Mouse (Mus musculus) midbrain, embryonic 11.5 days (tissue): ENCODE data around the gene Abcb7. TPM values are rescaled to one million over a fixed set of nuclear protein-coding genes. Genes with fewer than 3 reads are reported as not detected.
A peak's percentile ranks its signal among the peaks of the same experiment; 100 is the strongest.

ENCODE experiments used
- ATAC-seq: fragments of 200-750 bp; cut with Nextera tagmentation; 2 replicates; pipeline ENCODE4 v1.8.0; 2017; ENCODE audit warnings: moderate TSS enrichment, moderate library complexity; ENCODE audit not compliant: low FRiP score
- DNase-seq: peaks from one replicate; pipeline ENCODE4 v3.0.0; 2015; ENCODE audit warnings: low spot score; ENCODE audit errors: missing footprints
- H3K27ac ChIP-seq: fragments of 300-500 bp; sonication (generic); 2 replicates; pipeline ENCODE4 v1.5.1; 2014; ENCODE audit warnings: low read depth, low read length
- H3K27me3 ChIP-seq: fragments of 300-500 bp; sonication (generic); 2 replicates; pipeline ENCODE4 v1.6.1; 2014; ENCODE audit warnings: mild to moderate bottlenecking, low read length, moderate library complexity, mixed read lengths; ENCODE audit not compliant: control insufficient read depth, insufficient read depth
- H3K36me3 ChIP-seq: fragments of 300-500 bp; sonication (generic); 2 replicates; pipeline ENCODE4 v1.6.1; 2014; ENCODE audit warnings: mild to moderate bottlenecking, low read length, moderate library complexity, mixed read lengths; ENCODE audit not compliant: control insufficient read depth, insufficient read depth
- H3K4me1 ChIP-seq: fragments of 300-500 bp; sonication (generic); 2 replicates; pipeline ENCODE4 v1.6.1; 2014; ENCODE audit warnings: low read length; ENCODE audit not compliant: control insufficient read depth, insufficient read depth
- H3K4me2 ChIP-seq: fragments of 300-500 bp; sonication (generic); 2 replicates; pipeline ENCODE4 v1.6.1; 2014; ENCODE audit warnings: mild to moderate bottlenecking, moderate library complexity
- H3K4me3 ChIP-seq: fragments of 300-500 bp; sonication (generic); 2 replicates; pipeline ENCODE4 v1.5.1; 2014; ENCODE audit warnings: low read depth, low read length
- H3K9ac ChIP-seq: fragments of 300-500 bp; sonication (generic); 2 replicates; pipeline ENCODE4 v1.6.1; 2014; ENCODE audit warnings: low read length
- H3K9me3 ChIP-seq: fragments of 300-500 bp; sonication (generic); 2 replicates; pipeline ENCODE4 v1.6.1; 2016; ENCODE audit warnings: low read length; ENCODE audit not compliant: control insufficient read depth
- WGBS: fragments of 180-500 bp; shearing (Covaris S2); extraction: QIAGEN DNeasy Blood & Tissue Kit; methylation state at CpG from one replicate; pipeline ENCODE4 v1.1.7; 2014; 5-methylcytosine and 5-hydroxymethylcytosine counted together
- polyA plus RNA-seq: library from polyadenylated mRNA; unstranded; fragments of >200 nt; fragmentation: Nextera tagmentation; extraction: Ambion mirVana; gene quantifications from 2 replicates; pipeline ENCODE4 v1.2.1, GENCODE M21; 2014

Gene Abcb7
- 17.1 and 18.2 TPM in 2 replicates for polyA plus RNA-seq

DNA sequence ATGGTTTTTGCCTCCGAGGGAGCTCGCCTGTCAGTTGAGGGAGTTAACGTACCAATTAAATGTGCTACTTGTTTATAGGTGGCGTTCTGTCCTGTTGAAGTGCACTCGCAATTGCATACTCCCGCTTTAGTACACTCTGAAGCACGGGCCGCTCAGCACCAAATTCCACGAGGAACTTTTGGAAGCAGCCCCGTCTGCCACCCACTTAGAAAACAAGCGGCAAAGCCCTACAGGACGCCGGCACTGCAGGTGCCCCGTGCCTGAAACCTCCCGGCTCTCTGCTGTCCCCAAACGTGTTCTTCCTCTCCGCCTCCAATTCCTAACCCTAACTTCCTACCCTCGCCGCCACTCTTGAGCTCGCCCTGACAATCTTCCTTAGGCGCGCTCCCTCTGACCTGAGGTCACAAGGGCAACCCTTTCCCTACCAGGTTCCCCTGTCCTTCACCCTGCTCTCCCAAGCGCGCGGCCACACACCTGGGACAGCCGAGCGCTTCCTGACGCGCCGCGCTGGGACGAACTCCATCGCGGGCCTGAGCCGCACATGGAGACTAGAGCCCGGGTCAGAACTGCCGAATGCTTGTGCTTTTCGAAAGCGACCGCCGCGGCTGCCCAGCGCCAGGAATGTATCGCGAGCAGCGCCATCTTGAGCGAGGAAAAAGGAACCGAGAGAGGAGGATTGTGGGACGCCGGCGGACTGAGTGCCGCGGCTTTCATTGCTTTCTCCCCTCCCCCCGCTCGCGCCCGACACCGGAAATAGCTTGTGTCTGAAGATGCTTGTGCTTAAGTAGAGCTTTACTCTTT lies at the start of gene Abcb7:
Abcb7 (minus strand) TSS at position 674 of the 801 bp plus-strand sequence.
- peak within 1 kb of the TSS; percentile 60 for H3K27ac ChIP-seq
- WGBS, result 12% methylated on average over 53 of the region's 58 CpGs

DNA sequence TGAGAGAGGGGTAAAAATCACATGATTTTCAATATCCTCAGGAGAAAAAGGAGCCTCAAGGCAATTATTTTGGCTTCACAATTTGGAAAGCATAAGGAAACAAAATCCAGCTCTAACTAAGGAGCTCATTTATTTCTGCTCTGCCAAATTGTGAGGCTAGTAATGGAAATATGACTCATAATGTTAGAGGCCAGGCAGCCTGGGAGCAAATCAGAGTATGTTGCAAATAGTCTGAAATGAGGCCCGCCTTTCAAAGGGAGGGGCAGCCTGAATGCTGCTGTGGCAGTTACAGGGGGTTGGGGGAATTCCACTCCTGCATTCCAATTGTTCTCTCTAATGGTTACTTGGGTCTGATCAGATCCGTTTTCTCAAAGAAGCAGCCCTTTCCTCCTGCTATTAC lies 48.1 kb upstream of the Abcb7 start:
- no peak overlapping the region for H3K27ac ChIP-seq
- no peak overlapping the region for H3K4me3 ChIP-seq
- WGBS, result 45% methylated on average over 2 of the region's 2 CpGs
- no peaks in the 10 kb centered on the region for H3K4me1 ChIP-seq
- H3K9me3 ChIP-seq, result no peaks in the 10 kb centered on the region
- H3K4me2 ChIP-seq, result no peak overlapping the region
- no peak overlapping the region for H3K9ac ChIP-seq
- H3K27me3 ChIP-seq, result peaks cover 3% of the 10 kb centered on the region; the same call in 1 of the 2 replicates
- DNase-seq (no peak), ATAC-seq (no peak)
- H3K36me3 ChIP-seq, result no peaks in the 10 kb centered on the region

More for the DNA sequence above, at the start of gene Abcb7:
- ATAC-seq (peak; percentile 97), DNase-seq (peak; percentile 94)
- Histone ChIP-seq H3K36me3 (no peaks in the 10 kb centered on the region), H3K9ac (peak within 1 kb of the TSS; percentile 67), H3K9me3 (no peaks in the 10 kb centered on the region), H3K4me2 (peak within 1 kb of the TSS; percentile 43), H3K27me3 (peaks cover 3% of the 10 kb centered on the region), H3K4me1 (no peaks in the 10 kb centered on the region), H3K4me3 (peak within 1 kb of the TSS; percentile 45)

DNA sequence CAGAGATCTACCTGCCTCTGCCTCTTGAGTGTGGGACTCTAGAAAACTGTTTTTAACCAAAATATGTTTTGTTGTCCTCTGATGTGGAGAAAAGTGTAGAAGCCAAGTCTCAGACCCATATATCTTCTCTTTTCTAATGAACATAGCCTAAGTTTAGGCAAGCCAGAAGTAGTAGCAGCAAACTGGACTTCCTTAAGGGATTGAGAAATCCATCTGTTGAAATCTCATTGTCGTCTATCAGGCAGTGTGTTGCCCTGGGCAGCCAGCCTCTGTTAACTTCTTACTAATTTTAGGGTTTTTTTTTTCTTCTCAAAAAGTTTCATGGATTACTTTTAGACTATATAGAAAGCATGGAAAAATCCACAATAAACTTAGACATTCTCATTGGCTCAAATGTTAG lies 38.8 kb upstream of the Abcb7 start:
- no peaks in the 10 kb centered on the region for H3K4me1 ChIP-seq
- WGBS, result 86% methylated on average over 1 of the region's 1 CpGs
- no peak overlapping the region for H3K9ac ChIP-seq
- H3K27me3 ChIP-seq, result peaks cover 3% of the 10 kb centered on the region; the same call in 1 of the 2 replicates
- ATAC-seq (no peak), DNase-seq (no peak)
- H3K9me3 ChIP-seq, result no peaks in the 10 kb centered on the region
- no peak overlapping the region for H3K4me3 ChIP-seq
- H3K36me3 ChIP-seq, result no peaks in the 10 kb centered on the region
- no peak overlapping the region for H3K4me2 ChIP-seq
- H3K27ac ChIP-seq, result no peak overlapping the region

DNA sequence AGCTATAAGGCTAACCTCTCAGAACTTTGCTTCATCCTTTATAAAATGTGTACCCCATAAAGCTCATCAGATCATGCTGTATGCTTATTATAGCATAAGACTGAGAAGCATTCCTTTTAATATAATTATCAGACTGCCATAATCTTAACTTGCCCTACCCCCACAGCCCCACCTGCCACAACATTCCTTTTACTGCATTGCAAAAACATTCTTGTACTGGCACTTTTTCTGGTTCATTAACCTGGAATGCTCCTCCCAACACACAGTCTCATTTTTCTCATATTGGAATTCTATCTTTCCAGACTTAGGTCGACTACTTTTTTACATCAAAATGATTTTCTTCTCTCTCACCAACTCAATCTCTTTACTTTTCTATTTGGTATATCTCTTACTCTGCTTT lies 19.8 kb upstream of the Abcb7 start:
- no peak overlapping the region for H3K4me2 ChIP-seq
- 41% methylated on average over 1 of the region's 1 CpGs for WGBS

DNA sequence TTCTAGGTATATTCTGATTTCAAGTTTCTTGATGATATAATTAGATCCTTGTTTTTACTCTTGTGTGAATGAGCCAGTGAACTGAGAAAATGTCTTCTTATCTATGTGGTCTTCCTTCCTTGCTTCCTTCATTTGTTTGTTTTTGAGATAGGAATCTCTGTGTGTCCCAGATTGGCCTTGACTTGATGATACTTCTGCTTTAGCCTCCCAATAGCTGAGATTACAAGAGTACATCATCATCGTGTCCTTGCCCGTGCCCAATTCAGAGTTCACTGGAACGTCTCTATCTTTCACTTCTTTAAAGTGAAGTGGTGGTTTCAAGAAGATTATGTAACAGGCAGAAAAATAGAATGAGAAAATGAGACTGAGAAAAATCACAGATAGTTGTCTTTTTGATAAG lies 14.5 kb upstream of the Abcb7 start:
- no peak for ATAC-seq
- no peak for DNase-seq
- Histone ChIP-seq H3K9me3 (no peaks in the 10 kb centered on the region), H3K27ac (no peak overlapping the region), H3K4me3 (no peak overlapping the region), H3K9ac (no peak overlapping the region), H3K4me1 (no peaks in the 10 kb centered on the region), H3K36me3 (no peaks in the 10 kb centered on the region), H3K4me2 (no peak overlapping the region), H3K27me3 (peaks cover 9% of the 10 kb centered on the region)
- 90% methylated on average over 3 of the region's 3 CpGs for WGBS

More for the DNA sequence above, 19.8 kb upstream of the Abcb7 start:
- no peak overlapping the region for H3K9ac ChIP-seq
- DNase-seq (no peak), ATAC-seq (no peak)
- H3K4me3 ChIP-seq, result no peak overlapping the region
- H3K27me3 ChIP-seq, result peaks cover 9% of the 10 kb centered on the region
- H3K4me1 ChIP-seq, result no peaks in the 10 kb centered on the region
- no peaks in the 10 kb centered on the region for H3K9me3 ChIP-seq
- no peaks in the 10 kb centered on the region for H3K36me3 ChIP-seq
- no peak overlapping the region for H3K27ac ChIP-seq

DNA sequence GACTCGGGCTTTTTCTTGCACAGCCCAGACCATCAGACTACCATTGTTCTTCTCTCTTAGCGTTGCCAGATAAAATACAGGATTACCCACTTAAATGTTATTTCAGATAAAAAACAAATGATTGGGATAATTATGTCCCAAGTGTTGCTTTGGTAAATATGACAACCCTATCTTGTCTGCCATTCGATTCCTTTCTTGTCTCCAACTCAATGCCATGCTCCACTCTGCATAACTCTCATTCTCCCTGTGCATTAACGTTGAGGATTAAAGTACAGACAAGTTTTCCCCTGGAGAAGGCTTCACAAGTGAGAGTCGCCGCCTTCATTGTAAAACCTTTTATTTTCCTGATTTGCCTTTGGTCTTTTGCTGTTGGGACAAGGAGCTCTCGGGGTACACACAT lies 339 bp upstream of the Abcb7 start:
- no peak; the same call in 1 of the 2 replicates for ATAC-seq
- peak overlapping the region; percentile 45; the same call in 1 of the 2 replicates for H3K4me3 ChIP-seq

DNA sequence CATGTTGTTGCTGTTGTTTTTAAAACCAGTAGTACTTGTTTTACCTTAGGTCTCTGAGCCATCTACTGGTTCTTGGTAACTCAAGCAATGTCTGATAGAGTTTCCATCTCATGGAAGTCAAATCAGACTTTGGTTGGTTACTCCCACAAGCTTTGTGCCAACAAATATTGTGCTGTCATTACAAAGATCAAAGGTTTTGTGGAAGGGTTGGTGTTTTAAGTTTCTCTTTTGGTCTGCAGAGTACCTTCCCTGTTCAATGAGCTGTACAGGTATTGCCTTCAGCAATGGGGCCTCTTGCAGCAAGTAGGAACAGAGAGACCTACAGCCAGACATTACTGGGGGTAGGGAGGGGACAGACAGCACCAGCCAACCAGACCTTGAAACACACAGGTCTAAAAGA lies 5.5 kb downstream of the Abcb7 start:
- no peaks in the 10 kb centered on the region for H3K36me3 ChIP-seq
- H3K4me1 ChIP-seq, result no peaks in the 10 kb centered on the region
- no peak overlapping the region for H3K4me2 ChIP-seq
- no peak overlapping the region for H3K27ac ChIP-seq
- H3K27me3 ChIP-seq, result no peaks in the 10 kb centered on the region; the same call in 1 of the 2 replicates
- no peaks in the 10 kb centered on the region for H3K9me3 ChIP-seq
- ATAC-seq (no peak), DNase-seq (no peak)
- no peak overlapping the region for H3K4me3 ChIP-seq
- H3K9ac ChIP-seq, result no peak overlapping the region

More for the DNA sequence above, 339 bp upstream of the Abcb7 start:
- Histone ChIP-seq H3K36me3 (no peaks in the 10 kb centered on the region), H3K4me1 (no peaks in the 10 kb centered on the region), H3K27me3 (peaks cover 3% of the 10 kb centered on the region), H3K9ac (peak overlapping the region; percentile 10; the same call in 1 of the 2 replicates), H3K4me2 (peak overlapping the region; percentile 43), H3K27ac (no peak overlapping the region; the same call in 1 of the 2 replicates), H3K9me3 (no peaks in the 10 kb centered on the region)
- 42% methylated on average over 7 of the region's 7 CpGs for WGBS
- no peak for DNase-seq

DNA sequence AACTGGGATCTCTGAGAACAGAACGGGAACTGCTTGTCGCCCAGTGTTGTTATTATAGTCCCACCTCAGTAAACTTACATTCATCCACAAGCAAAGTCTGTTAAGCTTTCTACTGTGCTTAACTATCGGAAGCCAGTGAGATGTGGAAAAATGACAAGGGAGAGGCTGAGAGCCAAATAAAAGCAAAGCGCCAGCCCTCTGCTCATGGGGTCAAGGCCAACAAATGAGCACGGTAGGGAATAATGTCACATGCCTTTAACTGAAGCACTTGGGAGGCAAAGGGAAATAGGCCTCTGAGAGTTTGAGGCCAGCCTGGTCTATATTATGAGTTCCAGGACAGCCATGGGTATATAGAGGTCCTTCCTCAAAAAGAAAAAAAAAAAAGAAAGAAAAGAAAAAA lies 11.2 kb downstream of the Abcb7 start:
- ATAC-seq, result no peak
- WGBS, result 70% methylated on average over 5 of the region's 5 CpGs
- no peak overlapping the region for H3K4me2 ChIP-seq
- H3K36me3 ChIP-seq, result no peaks in the 10 kb centered on the region
- peaks cover 2% of the 10 kb centered on the region; the same call in 1 of the 2 replicates for H3K27me3 ChIP-seq
- no peak overlapping the region for H3K27ac ChIP-seq
- H3K9ac ChIP-seq, result no peak overlapping the region
- no peaks in the 10 kb centered on the region for H3K9me3 ChIP-seq
- no peak for DNase-seq
- no peak overlapping the region for H3K4me3 ChIP-seq
- H3K4me1 ChIP-seq, result no peaks in the 10 kb centered on the region

DNA sequence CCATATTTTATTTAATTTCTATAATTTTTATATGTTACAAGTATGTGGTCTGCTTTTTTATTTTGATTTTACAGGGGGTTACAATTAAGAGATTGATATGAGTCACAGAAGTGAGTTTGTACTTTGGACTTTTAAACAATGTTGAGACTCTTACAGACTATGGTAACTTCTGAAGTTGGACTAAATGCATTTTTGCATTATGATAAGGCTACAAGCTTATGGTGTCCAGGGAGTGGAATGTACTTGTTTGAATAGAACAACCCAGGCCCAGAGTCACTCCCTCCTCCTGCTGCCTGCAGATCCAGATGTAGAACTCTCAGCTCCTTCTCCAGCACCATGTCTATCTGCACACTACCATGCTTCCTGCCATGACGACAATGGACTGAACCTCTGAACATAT lies 12.5 kb downstream of the Abcb7 start:
- H3K27me3 ChIP-seq, result peaks cover 2% of the 10 kb centered on the region; the same call in 1 of the 2 replicates
- ATAC-seq, result no peak
- no peaks in the 10 kb centered on the region for H3K9me3 ChIP-seq
- 88% methylated on average over 1 of the region's 1 CpGs for WGBS
- no peak overlapping the region for H3K4me2 ChIP-seq
- H3K9ac ChIP-seq, result no peak overlapping the region
- no peaks in the 10 kb centered on the region for H3K36me3 ChIP-seq
- no peaks in the 10 kb centered on the region for H3K4me1 ChIP-seq
- H3K4me3 ChIP-seq, result no peak overlapping the region
- no peak overlapping the region for H3K27ac ChIP-seq
- DNase-seq, result no peak
